Mouse (Mus musculus) large intestine, adult 2 months (tissue): Measurements from ENCODE around the gene Znhit1. TPM values are rescaled to one million over a fixed set of nuclear protein-coding genes. Genes with fewer than 3 reads are reported as not detected.

Experiments
- DNase-seq: peaks from one replicate; pipeline ENCODE4 v3.0.0-alpha.2; 2012; ENCODE audit warnings: low read depth, low spot score
- WGBS: fragments of 180-500 bp; shearing (Covaris S2); methylation state at CpG from one replicate; pipeline ENCODE4 v1.1.7; 2018; 5-methylcytosine and 5-hydroxymethylcytosine counted together
- polyA plus RNA-seq: library from polyadenylated mRNA; depleted of rRNA; stranded (reverse); fragments of >200 nt; gene quantifications from 2 replicates; pipeline ENCODE4 v1.2.3, GENCODE M21; 2012

The Znhit1 gene
- polyA plus RNA-seq, 1 experiment: 93.7 TPM

DNA sequence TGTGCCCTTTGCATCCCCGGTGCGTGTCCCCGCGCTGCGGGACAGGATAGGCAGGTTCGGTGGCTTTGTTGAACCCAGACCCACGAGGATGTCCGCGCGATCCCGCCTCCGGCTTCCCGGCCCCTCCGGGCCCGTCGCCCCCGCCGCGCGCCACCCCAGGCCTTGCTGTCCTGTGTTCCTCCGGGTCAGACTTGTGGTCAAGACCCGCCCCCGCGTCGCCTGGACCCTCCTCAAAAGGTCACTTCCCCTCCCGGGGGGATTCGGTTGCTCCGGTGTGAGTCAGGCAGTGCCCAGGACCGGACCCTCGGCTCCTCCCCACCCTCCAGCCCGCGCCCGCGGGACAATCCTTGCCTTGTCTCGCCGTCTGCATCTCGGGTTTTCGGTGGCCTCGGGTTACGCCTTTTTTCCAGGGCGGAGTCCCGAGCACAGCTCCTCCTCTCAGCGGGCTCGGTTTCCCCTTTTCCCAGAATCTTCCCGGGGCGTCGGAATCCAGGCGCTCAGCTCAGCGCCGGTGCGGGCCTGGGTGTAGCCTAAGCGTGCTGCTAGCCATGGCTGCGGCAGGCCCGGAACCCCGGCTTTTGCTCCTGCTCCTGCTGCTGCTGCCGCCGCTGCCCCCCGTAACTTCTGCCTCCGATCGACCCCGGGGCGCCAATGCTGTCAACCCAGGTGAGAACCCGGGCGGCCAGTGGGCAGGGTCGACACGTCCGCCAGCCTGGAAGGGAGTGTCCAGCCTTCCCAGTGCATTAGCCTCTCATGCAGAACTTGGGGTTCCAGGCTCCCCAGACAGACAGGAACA is 485 bp downstream of the Znhit1 start:
- whole genome bisulfite sequencing: 1% methylated on average over 66 of the region's 67 CpGs
- DNase-seq: no peak

DNA sequence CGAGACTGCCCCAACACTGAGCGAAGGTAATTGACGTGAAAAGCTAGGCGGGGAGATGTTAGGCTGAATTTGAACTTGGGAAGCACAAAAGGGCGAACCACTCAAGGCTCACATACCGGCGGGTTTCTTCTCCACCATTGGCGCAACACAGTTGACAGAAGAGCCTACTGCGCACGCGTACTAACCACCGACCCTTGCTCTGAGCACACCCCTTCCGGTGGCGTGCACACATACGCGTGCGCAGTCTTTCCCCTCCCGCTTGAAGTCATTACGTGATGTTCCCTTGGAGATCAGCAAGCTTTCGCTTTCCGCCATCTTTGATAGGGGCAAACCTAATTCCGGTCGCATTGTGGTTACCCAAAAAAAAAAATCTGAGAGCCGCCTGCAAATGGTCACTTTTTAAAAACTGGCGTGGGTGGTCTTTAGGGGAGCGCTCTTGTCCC is 1.1 kb downstream of the Znhit1 start, which contains the start of gene Plod3:
Gene Plod3 (plus strand): TSS at position 325 of the 443 bp plus-strand sequence.
- peak; percentile 95 for DNase-seq
- WGBS: under 1% methylated on average over 26 of the region's 26 CpGs

DNA sequence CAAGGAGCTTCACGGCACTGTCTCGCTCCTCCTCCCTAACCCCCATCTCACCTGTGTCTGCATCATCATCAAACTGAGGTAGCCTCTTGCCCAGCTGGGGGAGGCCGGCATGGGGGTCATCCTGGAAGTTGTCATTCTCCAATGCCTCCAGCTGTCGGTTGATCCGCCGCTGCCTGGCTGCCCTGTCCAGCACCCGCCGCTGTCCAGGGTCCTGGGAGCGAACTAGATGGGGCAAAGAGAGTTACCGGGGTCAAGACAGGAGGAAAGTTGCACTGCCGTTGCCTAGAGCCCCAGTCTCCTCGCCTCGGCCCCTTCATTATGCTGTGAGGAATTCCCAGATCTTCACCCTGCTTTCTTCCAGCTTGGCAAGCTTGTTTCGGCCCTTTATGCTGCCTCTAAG is 3.0 kb downstream of the Znhit1 start:
- 66% methylated on average over 14 of the region's 14 CpGs for WGBS
- DNase-seq: no peak

DNA sequence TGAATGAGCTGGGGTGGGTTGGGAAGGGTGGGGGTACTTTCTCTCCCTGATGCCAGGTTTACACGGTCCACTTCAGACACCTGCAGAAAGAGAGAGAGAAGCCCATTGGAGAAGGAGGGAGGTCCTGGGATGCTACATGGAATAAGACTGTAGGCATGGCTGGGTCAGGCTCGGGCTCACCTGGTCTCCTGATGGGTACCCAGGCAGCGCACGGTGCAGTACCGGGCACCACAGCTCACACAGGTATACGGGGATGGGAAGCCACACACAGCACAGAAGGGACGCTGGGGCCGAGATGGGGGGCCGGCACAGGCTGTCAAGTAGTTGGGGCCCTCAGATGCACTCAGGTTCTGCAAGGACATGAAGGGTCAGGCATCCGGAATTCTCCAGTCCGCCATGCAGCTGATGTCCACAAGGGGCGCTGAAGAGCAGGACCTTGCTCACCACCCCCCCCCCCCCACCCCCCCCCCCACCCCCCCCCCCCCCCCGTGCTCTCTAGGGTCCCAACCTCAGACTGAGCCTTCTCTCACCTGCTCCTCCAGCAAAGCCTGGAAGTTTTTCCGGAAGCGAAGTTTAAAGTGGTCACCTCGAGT is 5.4 kb downstream of the Znhit1 start:
- WGBS: 49% methylated on average over 15 of the region's 16 CpGs
- DNase-seq: no peak

DNA sequence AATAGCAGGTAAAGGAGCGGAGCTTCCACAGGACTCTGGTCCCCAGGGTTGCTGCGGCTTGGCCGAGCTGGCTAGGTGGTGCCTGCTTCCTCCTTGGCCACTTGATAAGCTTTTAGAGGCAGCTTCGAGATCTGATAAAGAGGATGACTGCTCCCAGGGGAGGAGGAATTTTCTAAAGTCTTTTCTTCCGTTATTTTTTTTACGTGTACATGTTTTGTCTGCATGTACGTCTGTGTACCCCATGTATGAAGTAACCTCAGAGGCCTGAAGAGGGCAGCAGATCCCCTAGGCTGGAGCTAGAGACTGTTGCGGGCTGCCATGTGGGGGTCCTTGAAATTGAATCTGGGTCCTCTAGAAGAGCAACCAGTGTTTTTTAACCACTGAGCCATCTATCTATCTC is 6.8 kb downstream of the Znhit1 start:
- no peak for DNase-seq
- 90% methylated on average over 8 of the region's 8 CpGs for WGBS

DNA sequence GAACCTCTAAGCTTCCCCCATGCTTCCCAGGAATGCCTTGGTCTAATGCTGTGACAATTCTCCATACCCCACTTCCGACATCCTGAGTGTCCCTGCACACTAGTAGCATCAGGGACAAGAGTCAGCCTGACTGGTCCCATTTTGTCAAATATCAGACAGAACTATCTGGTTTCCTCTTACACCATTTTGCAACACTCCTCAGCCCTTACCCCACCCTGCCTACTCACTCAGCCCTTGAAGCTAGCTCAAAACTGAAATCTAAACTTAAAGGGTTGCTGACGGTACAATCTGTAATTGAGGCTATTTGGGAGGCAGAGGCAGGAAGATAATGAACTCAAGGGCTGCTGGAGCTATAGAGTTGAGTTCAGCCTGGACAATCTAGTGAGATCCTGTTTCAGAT is 8.1 kb downstream of the Znhit1 start:
- WGBS: 86% methylated on average over 2 of the region's 2 CpGs

DNA sequence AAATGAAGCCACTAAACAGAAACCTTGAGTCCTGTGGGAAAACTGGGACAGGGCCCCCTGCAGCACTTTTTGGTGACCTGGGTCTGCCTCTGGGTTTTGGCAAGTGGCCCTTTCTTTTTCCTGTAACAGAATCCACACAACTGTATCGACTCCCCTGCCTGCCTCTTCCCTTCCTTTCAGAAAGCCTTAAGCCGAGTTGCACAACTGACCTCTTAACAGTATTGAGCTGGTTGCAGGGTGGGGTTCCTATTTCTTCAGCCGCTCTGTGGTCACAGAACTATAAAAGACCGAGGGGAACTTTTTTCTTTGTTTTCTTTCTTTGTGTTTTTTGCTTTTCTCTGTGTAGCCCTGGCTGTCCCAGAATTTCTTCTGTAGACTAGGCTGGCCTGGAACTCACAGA is 10.1 kb downstream of the Znhit1 start:
- 35% methylated on average over 4 of the region's 4 CpGs for WGBS
- no peak for DNase-seq

More for the DNA sequence above, 8.1 kb downstream of the Znhit1 start:
- DNase-seq: no peak

DNA sequence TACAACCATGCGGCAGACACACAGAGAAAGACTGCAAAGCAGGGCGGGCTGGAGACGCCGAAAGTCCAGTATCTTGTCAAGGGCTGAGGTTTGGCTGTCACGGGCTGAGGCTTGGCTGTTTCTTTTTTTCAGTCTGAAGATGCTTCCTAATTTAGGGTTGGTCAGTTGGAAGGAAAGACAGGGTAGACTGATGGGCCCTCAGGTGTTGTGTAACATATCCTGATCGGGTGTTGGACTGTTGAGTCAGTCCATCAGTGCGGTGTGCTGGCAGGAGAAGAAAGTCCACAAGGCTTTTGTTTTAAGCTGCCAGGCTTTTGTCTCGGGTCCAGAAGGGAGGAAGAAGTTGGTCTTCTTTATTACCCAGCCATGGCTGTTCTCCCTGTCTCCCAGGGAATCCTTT is 14.2 kb downstream of the Znhit1 start:
- 65% methylated on average over 8 of the region's 8 CpGs for WGBS
- DNase-seq: no peak

DNA sequence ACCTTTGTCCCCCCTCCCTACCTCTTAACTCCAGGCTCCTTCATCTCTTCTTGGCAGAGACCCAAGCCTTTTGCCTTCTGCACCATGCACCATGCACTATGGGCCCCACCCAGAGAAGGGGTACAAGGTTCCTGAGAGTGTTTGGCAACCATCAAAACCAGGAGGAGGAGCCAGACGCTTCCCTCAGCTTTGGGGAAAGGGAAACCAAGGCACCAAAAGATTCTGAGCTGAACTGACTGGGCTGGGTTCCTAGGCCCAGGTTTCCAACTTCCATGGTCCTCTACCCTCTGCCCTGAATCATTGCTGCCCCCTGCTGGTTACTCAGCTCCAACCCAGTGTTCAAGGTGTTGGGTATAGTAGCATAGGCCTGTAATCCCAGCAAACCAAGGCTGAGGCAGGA is 17.1 kb downstream of the Znhit1 start:
- peak; percentile 83 for DNase-seq
- WGBS: 32% methylated on average over 1 of the region's 1 CpGs

DNA sequence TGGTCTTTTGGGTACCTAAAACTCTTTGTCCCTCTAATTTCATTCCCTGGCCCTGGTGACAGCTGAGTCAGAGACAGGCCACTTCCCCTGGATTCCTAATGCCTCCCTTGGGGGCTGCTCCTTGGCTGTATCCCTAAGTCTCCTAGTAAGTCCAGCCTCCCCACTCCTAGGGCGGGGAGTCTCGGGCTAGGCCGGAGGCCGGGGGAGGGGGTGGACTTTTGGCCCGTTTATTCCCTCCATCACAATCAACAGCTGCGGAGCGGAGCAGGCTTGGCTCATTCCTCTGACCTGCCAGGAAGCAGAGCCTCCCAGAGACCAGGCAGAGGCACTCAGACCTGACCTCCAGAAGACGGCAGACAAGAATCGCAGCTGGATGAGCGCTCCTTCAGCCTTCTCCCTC is 20.2 kb downstream of the Znhit1 start:
- no peak for DNase-seq
- WGBS: 26% methylated on average over 10 of the region's 10 CpGs

DNA sequence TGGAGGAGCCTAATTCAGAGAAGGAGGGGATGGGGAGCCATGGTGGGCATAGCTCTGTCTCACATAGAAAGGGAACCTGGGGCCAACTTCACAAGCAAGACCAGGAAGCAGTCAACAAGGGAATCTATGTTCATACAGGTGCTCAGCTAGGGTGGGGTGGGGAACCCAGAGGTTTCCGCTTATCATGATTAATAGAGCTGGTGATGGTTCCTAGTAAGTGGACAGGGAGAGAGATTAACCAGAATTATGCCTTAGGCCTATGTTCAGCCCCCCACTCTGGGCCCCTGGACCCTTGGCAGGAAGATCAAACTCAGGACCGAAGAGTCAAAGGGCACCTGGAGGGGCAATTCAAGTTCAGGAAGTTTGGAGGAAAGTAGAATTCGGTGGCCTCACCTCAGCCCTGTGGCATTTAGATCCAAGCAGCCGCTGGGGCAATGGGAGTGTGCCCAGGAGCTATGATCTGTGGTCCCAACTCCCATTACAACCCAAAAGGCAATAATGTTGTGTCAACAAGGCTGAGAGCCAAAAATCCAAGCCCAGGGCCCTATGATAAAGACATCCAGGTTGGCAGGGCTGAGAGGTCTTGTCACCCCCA is 20.9 kb downstream of the Znhit1 start:
- WGBS: 29% methylated on average over 4 of the region's 4 CpGs
- DNase-seq: no peak

DNA sequence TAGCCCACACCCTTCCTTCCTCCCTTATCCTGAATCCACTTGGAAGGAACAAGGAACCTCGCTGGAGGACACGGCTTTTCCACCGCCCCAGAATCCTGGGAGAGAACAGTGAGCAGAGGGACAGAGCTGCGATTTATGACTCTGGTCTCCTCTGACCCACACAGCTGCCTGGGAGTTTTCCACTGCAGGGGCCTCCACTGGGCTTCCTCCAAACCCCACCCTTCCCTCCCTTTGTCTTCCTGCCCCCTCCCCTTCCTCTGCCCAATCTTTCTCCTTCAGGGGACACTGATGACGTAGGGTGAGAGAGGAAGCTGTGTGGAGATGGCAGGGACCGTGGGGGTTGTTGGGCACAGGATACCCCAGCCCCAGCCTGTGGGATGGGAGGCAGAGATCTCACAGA is 21.5 kb downstream of the Znhit1 start, which contains the start of gene Cldn15:
Gene Cldn15 (plus strand): TSS at position 286 of the 400 bp plus-strand sequence.
- DNase-seq: no peak
- 6% methylated on average over 6 of the region's 6 CpGs for WGBS

DNA sequence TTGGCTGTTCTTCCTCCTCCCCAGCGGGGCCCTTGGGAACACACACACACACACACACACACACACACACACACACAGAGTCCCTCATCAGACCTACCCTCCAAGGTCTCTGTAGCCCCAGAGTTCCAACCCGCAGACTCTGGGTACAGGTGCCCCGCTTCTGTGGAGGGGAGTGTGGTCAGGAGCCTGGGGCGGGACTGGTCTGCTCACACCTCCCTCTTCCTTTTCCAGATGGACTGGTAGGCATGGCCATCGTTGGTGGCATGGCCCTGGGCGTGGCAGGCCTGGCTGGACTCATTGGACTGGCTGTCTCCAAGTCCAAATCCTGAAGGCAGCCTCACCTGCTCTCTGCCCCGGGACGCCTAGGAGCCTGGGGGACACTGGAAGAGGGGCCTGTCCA is 22.1 kb downstream of the Znhit1 start:
- DNase-seq: no peak
- WGBS: 31% methylated on average over 8 of the region's 8 CpGs

DNA sequence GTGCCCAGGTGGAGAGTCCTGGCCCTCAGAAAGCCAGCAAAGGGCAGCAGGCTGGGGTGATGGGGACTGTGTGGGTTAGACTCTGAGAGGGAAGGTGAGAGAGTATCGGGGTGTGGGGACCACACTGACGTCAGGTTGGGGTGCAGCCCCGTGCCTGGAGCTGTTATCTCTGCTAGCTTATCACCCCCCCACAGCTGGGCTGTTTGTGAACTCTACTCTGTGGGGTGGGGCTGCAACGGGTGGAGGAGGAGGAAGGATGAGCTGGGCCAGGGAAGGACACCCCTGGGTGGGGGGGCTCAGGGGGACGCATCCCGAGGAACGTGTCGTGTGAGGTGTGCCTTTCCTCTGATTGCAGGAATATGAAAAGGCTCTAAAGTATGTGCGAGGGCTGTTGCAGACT is 22.6 kb downstream of the Znhit1 start:
- DNase-seq: no peak
- WGBS: 29% methylated on average over 9 of the region's 9 CpGs

DNA sequence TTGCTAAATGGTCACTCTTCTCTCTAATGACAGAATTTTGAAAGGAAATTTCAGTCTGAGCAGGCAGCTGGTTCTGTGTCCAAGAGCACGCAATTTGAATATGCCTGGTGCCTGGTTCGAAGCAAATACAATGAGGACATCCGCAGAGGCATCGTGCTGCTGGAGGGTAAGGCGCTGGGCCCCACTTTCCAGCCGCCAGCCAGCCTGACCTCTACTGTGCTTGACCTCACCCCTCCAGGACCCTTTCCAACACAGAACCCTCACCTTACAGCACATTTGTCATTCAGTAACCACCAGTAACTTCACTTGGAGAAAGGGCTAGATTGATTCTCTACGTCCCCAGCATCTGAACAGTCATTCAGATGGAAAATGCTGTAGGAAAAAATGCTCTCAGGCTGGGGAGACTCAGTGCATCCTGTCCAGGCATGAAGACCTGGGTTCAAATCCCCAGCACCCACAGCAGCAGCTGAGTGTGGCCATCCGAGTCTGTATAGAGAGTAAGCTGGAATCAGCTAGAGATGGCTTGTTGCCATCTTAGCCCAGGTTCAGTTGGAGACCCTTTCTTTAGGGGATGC is 24.8 kb downstream of the Znhit1 start:
- no peak for DNase-seq
- 67% methylated on average over 8 of the region's 8 CpGs for WGBS

DNA sequence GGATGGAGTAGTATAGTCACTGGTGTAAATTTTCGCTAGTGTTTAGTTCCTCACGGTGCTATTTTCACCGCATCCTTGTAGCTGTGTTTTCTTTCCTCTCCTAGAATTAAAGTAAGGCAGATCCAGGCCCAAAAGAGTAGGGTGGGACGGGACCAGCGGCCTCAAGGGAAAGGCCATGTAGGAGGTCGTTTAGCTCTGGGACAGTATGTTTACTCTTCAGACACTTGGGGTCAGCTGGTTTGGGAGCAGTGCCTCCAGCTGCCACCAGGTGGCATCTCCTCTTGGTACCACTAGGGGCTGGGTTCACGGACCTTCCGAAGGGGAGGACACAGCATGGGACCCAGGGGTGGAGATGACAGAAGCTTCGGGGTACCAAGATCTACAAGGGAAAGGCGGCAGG is 25.3 kb downstream of the Znhit1 start:
- under 1% methylated on average over 10 of the region's 10 CpGs for WGBS

DNA sequence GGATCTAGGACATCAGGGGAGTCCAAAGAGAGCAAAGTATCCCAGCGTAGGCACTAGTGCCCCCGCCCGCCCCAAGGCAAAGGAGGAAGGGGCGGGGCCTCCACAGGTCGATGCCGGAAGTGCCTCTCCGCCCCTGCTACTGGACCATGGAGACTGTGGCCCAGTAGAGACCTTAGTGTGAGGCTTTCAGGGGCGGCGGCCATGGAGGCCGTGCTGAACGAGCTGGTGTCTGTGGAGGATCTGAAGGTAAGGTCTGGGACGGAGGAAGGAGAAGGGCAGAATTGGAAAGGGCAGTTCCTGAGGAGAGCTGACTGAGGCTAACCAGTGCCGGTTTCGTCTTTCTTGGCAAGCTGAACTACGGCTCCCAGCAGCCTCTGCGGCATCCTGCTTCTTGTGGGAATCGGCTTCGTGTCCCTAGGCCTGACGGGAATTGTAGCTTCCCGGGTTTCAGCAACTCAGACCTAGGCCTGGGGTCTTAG is 25.8 kb downstream of the Znhit1 start:
- peak; percentile 88 for DNase-seq
- WGBS: under 1% methylated on average over 20 of the region's 20 CpGs

More for the DNA sequence above, 25.3 kb downstream of the Znhit1 start:
- no peak for DNase-seq

DNA sequence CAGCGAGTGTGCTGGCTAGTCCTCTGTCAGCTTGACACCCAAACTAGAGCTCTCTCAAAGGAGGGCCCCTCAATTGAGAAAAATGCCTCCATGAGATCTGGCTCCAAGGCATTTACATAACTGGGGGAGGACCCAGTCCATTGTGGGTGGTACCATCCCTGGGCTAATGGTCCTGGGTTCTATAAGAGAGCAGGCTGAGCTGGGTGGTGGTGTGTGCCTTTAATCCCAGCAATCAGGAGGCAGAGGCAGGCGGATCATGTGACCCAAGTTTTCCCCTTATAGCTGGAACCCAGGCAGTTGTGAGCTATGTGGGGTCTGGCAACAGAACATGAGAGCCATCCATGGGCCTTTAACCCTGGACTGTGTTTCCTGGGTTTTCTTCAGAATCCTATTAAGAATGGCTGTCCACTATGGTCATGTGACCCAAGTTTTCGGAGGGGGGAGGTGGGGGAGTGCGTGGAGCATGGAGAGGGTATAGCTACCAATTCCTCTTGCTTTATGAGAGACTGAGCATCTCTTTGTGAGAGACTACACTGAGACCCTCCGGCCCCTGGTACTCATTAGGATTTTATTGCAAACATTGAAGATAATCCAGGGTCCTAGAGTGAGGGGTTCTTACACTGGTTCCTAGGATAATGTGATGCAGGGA is 26.4 kb downstream of the Znhit1 start:
- DNase-seq: no peak
- 36% methylated on average over 5 of the region's 5 CpGs for WGBS

DNA sequence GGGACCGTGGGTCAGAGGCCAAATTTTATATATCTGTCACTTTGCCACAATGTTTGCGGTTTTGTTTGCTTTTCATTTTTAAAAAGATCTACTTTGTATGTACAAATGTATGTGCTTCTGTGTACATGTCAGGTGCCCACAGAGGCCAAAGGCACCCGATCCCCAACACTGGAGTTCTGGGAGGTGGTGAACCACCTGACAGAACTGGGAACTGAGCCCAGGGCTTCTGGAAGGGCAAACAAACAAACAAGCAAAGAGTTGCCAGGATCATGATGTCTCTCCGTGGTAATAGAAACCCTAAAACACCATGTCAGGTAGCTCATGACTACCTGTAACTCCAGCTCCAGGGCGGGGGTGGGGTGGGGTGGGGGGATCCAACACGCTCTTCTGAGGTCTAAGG is 27.8 kb downstream of the Znhit1 start:
- DNase-seq: no peak
- WGBS: 45% methylated on average over 6 of the region's 6 CpGs
